In the genomic region with DNA sequence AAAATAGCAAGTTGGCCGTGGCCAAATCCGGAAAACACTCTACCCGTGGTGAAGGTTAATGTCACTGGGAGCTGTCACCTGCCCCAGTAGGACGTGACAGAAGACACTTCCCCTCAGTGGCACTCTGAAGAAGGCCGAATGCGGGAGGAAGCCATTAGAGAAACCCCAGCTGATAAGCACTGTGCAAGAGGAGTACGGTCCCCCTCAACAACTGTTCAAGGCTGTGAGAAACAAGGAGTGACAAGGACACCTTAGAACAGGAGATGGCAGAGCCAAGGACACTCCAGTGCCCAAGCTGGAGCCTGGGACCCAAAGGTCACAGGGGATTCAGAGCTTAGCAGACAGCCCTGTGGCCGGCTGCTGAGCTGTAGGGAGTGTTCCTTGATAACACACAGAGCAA, we compare ENCODE assay signal across 13 mouse cellular contexts. TPM values are rescaled to one million over a fixed set of nuclear protein-coding genes. Genes with fewer than 3 reads are reported as not detected.
DNase-seq lines count a peak whose midpoint lies in the region; ATAC-seq lines count a peak whose summit lies in the region.
"Had no signal": no experiment of that assay in that cellular context is flagged by ENCODE, and none has a peak within 500 bp of the region (broad histone marks: within the 10 kb centered on the region; RNA-seq: fewer than 3 reads in every experiment).

No protein-coding gene starts in this region.

- no peaks in the 10 kb centered on the region for H3K36me3 ChIP-seq in intestine, embryonic 16.5 days (ENCODE audit: control insufficient read depth, insufficient read depth, low read length)
- H3K36me3 ChIP-seq: limb, embryonic 15.5 days had no signal

- peak; percentile 75 for ATAC-seq in intestine, embryonic 16.5 days
- no peak for ATAC-seq in inflammation-experienced regulatory T-cells, adult 6 months
- ATAC-seq: Patski had no signal

- 30% methylated on average over 8 of the region's 8 CpGs for WGBS in intestine, embryonic 16.5 days

- no peaks in the 10 kb centered on the region for H3K9me3 ChIP-seq in intestine, embryonic 16.5 days (ENCODE audit: control insufficient read depth, low read length)
- H3K9me3 ChIP-seq: limb, embryonic 15.5 days had no signal

- no peak overlapping the region for H3K4me3 ChIP-seq in intestine, embryonic 16.5 days (ENCODE audit: low read length)
- H3K4me3 ChIP-seq: limb, embryonic 15.5 days had no signal

- DNase-seq in spleen, adult 18-20 months = peak; percentile 43 to 58
- no peak for DNase-seq in spleen, adult 12 weeks (ENCODE audit: low spot score)
- peak; percentile 44 to 69 for DNase-seq in heart, adult 9 months (ENCODE audit: low spot score in 2 of 2)
- DNase-seq in thymus, postnatal 36 days = peak; percentile 32 to 34
- no peak for DNase-seq in frontal cortex, postnatal 10 days (ENCODE audit: low spot score in 2 of 2)
- DNase-seq: cerebellum, adult 11 months; kidney, postnatal 4 days; midbrain, embryonic 14.5 days had no signal

- no peaks in the 10 kb centered on the region for H3K4me1 ChIP-seq in intestine, embryonic 16.5 days (ENCODE audit: control insufficient read depth, insufficient read depth, low read length)

- H3K4me2 ChIP-seq in intestine, embryonic 16.5 days (ENCODE audit: low read depth, low read length) = no peak overlapping the region; the same call in 1 of the 2 replicates
- H3K4me2 ChIP-seq: limb, embryonic 15.5 days had no signal

- H3K27me3 ChIP-seq in intestine, embryonic 16.5 days (replicated peaks; ENCODE audit: control insufficient read depth, insufficient read depth, low read length) = no peaks in the 10 kb centered on the region
- H3K27me3 ChIP-seq: limb, embryonic 15.5 days; Patski had no signal

- no peak overlapping the region for H3K27ac ChIP-seq in intestine, embryonic 16.5 days (ENCODE audit: low read length)
- H3K27ac ChIP-seq: limb, embryonic 15.5 days had no signal

- H3K9ac ChIP-seq in intestine, embryonic 16.5 days (ENCODE audit: low read depth, low read length) = 0 out of 2 replicates have a peak overlapping the region, but pooled peaks have one; percentile 0
- H3K9ac ChIP-seq: limb, embryonic 15.5 days had no signal

RNA-seq across cellular contexts. Expression of gene Spocd1, which starts 2.5 kb away (rescaled TPM):
- 0.04 TPM in 1 of 2 replicates, not detected in the other for polyA plus RNA-seq in intestine, embryonic 16.5 days (2015; fragmentation: Nextera tagmentation; extraction: Ambion mirVana)
- polyA plus RNA-seq in inflammation-experienced regulatory T-cells, adult 6 months (2017; shearing (Covaris generic)) = not detected
- polyA plus RNA-seq: gonadal fat pad, adult 2 months; midbrain, embryonic 14.5 days had no signal

RNA-seq across cellular contexts. Expression of gene Adgrb2, which starts 58.1 kb away (rescaled TPM):
- 0.99 and 1.0 TPM in 2 replicates for polyA plus RNA-seq in intestine, embryonic 16.5 days (2015; fragmentation: Nextera tagmentation; extraction: Ambion mirVana)
- 1 to 10 TPM in 1 of 3 experiments, under 1 TPM in 1, not detected in 1; 0.58 to 1.2 TPM for polyA plus RNA-seq in inflammation-experienced regulatory T-cells, adult 6 months (2017; shearing (Covaris generic))

Comparison
In these comparisons a context has a peak if more than half of its experiments do, and no peak if none do; other contexts are left out.
1. DNase-seq: peak in spleen, adult 18-20 months (2 of 2), heart, adult 9 months (2 of 2) and thymus, postnatal 36 days (2 of 2); none in spleen, adult 12 weeks (single experiment) and frontal cortex, postnatal 10 days (0 of 2).